Mouse (Mus musculus) E14TG2a.4 (cell line): ENCODE measurements around the gene Gm37240.

ENCODE experiments used
- CTCF ChIP-seq: conservative IDR thresholded peaks from 2 replicates; pipeline ENCODE4 v1.5.1; 2014; ENCODE audit warnings: low read length
- NANOG ChIP-seq: IDR thresholded peaks from 2 replicates; pipeline ENCODE4 v1.6.1; 2014; ENCODE audit warnings: borderline replicate concordance, low read length, mixed read lengths
- POU5F1 ChIP-seq: IDR thresholded peaks from 2 replicates; pipeline ENCODE4 v1.6.1; 2014; ENCODE audit warnings: low read length, borderline replicate concordance

DNA sequence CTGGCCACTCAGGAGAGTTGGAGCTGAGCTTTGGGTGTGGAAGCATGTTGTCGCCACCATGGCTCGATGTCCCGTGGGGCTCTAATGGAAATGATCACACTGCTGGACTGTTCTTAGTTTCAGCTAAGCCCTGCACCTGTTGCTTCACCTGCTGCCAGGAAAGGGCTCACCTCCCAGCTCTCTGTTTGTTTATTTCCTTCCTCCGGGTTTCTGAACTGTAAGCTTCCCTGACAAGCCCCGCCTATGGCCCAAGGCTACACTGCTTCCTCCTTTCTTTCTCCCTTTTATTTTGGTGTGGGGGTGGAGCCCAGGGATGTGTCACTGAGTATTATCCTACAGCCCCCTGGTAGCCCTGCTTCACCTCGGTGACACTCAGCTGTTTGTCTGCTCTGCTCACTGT, 1230.1 kb downstream of the Gm37240 start:
- TF ChIP-seq CTCF (no peak), NANOG (no peak), POU5F1 (no peak)
